Mouse (Mus musculus): Measurements from ENCODE around the gene Antxr1. TPM values are rescaled to one million over a fixed set of nuclear protein-coding genes. Genes with fewer than 3 reads are reported as not detected.

Antxr1 gene
- polyA plus RNA-seq, 1 experiment = not detected

DNA sequence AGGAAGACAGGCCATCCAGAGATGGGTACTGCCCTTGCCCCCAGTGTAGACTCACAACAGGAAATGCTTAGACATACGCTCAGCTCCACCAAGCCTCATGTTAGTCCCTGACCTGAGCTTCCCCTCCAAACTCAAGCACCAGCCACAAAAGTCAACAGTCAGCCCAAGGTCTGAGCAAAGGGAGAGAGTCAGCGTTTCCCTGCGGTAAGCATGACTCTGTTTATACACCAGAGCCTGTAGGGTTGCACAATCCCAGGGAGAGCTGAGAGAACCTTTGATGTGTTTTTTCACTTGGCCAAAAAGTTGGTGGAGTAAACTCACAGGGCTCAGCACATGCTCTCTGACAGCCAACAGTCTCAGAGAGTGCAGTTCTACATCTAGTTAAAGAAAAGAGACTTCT, 145.9 kb downstream of the Antxr1 start:
- Histone ChIP-seq H3K4me3 (ENCODE audit: insufficient read depth, low read depth, low read length) (no peak overlapping the region), H3K27ac (ENCODE audit: insufficient read depth, low read depth, low read length) (no peak overlapping the region), H3K4me1 (ENCODE audit: control insufficient read depth, insufficient read depth, low read length) (peaks cover 26% of the 10 kb centered on the region)
- WGBS = 84% methylated on average over 3 of the region's 3 CpGs
- TF ChIP-seq CTCF (IDR thresholded peaks at IDR 0.05; ENCODE audit: insufficient read depth, low read depth, low read length) (no peak), POLR2A (IDR thresholded peaks at IDR 0.05; ENCODE audit: insufficient read depth, low read depth, low read length) (no peak)

DNA sequence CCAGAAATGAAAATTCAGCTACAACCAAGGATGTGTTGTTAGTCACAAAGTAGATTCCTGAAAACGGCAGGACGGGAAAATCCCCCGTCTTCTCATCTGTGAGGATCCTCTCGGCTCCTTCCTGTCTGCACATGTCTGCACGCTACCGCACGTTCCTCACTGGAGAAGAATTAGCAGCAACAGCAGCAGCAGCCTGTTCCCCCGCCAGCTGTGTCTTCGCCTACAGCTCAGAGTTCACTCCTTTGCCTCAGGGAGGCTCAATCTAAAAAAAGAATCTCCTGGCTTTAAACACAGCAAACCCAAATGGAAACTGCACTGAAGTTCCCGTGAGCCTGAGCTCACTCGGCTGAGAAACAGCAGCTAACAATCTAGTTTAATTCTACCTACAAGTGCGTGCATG, 148.6 kb downstream of the Antxr1 start:
- H3K27ac ChIP-seq (ENCODE audit: insufficient read depth, low read depth, low read length) = peak overlapping the region; percentile 61

DNA sequence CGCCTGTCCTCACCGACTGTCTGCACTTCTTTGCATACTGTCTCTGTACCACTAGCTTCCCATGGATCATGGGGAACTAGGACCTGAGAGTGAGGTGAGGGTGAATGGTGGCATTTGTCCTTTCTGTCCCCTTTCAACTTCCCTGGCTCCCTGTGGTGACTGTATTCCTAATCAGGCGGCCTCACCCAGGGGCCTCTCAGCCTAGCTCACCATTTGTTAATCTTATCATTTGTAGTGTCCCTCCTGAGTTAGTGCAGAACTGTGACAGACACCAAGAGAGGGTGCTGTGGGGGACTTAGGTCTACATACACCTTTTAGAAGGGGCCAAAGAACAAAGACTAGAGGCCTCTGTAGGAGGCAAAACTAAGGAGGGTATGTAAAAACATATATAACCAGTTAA, 151.2 kb downstream of the Antxr1 start:
- 93% methylated on average over 3 of the region's 3 CpGs for whole genome bisulfite sequencing
- no peak overlapping the region for H3K4me3 ChIP-seq (ENCODE audit: insufficient read depth, low read depth, low read length)
- TF ChIP-seq POLR2A (IDR thresholded peaks at IDR 0.05; ENCODE audit: insufficient read depth, low read depth, low read length) (no peak), CTCF (IDR thresholded peaks at IDR 0.05; ENCODE audit: insufficient read depth, low read depth, low read length) (no peak)
- peaks cover 36% of the 10 kb centered on the region for H3K4me1 ChIP-seq (ENCODE audit: control insufficient read depth, insufficient read depth, low read length)
- H3K27ac ChIP-seq (ENCODE audit: insufficient read depth, low read depth, low read length) = no peak overlapping the region

More for the DNA sequence above, 148.6 kb downstream of the Antxr1 start:
- no peak for TF ChIP-seq CTCF (IDR thresholded peaks at IDR 0.05; ENCODE audit: insufficient read depth, low read depth, low read length)
- no peak for TF ChIP-seq POLR2A (IDR thresholded peaks at IDR 0.05; ENCODE audit: insufficient read depth, low read depth, low read length)
- H3K4me1 ChIP-seq (ENCODE audit: control insufficient read depth, insufficient read depth, low read length) = peaks cover 41% of the 10 kb centered on the region
- H3K4me3 ChIP-seq (ENCODE audit: insufficient read depth, low read depth, low read length) = no peak overlapping the region
- WGBS = 23% methylated on average over 12 of the region's 12 CpGs

DNA sequence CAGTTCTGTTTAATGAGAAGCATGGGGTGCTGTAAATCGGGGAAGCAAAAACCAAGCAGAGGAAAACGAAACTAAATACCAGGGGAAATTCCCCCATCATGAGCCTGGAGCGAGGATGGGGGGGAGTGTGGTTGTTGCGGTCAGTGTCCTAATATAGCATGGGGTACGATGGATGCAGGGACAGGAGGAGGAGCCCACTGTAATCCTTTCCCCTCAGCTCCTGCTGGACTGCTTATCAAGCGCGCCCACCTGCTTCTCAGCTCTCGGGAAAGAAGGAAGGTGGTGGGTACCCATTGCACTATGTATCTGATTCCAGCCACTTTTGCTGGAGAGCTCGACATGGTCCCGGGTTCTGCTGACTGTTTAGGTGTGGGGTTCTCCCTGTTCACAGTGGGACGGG, 151.6 kb downstream of the Antxr1 start:
- no peak overlapping the region for H3K27ac ChIP-seq (ENCODE audit: insufficient read depth, low read depth, low read length)
- H3K4me3 ChIP-seq (ENCODE audit: insufficient read depth, low read depth, low read length) = no peak overlapping the region
- 89% methylated on average over 11 of the region's 11 CpGs for WGBS
- TF ChIP-seq CTCF (IDR thresholded peaks at IDR 0.05; ENCODE audit: insufficient read depth, low read depth, low read length) = no peak
- no peak for TF ChIP-seq POLR2A (IDR thresholded peaks at IDR 0.05; ENCODE audit: insufficient read depth, low read depth, low read length)
- peaks cover 36% of the 10 kb centered on the region for H3K4me1 ChIP-seq (ENCODE audit: control insufficient read depth, insufficient read depth, low read length)

DNA sequence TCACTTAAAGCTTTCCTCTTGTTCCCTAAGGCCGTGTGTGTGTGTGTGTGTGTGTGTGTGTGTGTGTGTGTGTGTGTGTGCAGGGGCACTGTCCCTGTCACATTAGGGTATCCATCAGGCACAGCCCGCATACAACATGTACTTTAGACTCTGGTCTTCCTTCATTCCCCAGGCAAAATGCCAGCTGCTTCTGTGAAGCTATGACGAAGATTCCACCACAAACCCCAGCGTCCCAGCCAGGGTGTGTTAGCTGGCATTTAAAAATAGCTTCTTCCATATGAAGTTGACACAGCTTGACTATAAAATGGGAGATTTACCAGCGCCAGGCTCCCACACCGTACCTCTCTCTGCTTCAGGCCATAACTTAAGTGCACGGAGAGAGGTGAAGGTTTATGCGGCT, 152.5 kb downstream of the Antxr1 start:
- Histone ChIP-seq H3K4me1 (ENCODE audit: control insufficient read depth, insufficient read depth, low read length) (peaks cover 36% of the 10 kb centered on the region), H3K27ac (ENCODE audit: insufficient read depth, low read depth, low read length) (peak overlapping the region; percentile 49), H3K4me3 (ENCODE audit: insufficient read depth, low read depth, low read length) (no peak overlapping the region)
- WGBS = 38% methylated on average over 8 of the region's 8 CpGs
- TF ChIP-seq CTCF (IDR thresholded peaks at IDR 0.05; ENCODE audit: insufficient read depth, low read depth, low read length) = no peak

DNA sequence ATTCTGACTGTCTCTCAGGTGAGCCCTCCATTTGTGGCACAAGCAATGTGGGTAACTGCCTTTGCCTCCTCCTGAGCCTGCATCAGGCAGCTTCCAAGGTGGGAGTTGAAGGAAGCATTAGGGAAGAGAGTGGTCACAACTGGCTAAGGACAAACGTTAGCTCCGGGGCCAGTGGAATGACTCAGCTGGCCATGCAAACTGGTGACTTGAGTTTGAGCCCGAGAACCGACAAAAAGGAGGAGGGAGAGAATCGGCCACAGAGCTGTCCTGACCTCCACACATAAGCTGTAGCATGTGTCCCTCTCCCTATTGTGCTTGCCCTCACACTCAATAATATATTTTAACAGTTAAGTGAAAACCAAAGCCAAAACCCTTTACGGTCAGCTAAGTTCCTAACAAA, 152.9 kb downstream of the Antxr1 start:
- WGBS = 70% methylated on average over 6 of the region's 6 CpGs
- no peak for TF ChIP-seq CTCF (IDR thresholded peaks at IDR 0.05; ENCODE audit: insufficient read depth, low read depth, low read length)
- TF ChIP-seq POLR2A (IDR thresholded peaks at IDR 0.05; ENCODE audit: insufficient read depth, low read depth, low read length) = no peak
- H3K4me3 ChIP-seq (ENCODE audit: insufficient read depth, low read depth, low read length) = no peak overlapping the region
- peak overlapping the region; percentile 27; the same call in 1 of the 2 replicates for H3K27ac ChIP-seq (ENCODE audit: insufficient read depth, low read depth, low read length)
- H3K4me1 ChIP-seq (ENCODE audit: control insufficient read depth, insufficient read depth, low read length) = peaks cover 32% of the 10 kb centered on the region

DNA sequence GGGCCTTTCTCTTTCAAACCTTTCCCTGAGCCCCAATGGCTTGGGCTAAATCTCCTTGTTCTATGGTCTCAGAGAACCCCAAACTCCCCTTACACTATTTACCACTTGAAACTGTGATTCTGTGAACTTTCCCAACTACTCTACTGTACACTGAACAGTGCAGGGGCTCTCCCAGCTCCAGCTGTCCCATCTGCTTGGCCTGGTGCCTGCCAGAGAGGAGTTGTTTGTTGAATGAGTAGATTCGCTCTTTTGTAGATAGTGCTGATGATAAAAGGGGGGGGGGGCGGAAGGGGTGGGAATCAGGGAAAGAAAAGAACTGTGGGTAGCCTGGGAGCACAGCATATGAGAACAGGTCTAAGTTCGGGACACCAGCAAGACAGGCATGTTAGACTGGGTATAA, 164.2 kb downstream of the Antxr1 start:
- WGBS = 80% methylated on average over 3 of the region's 3 CpGs
- Histone ChIP-seq H3K4me1 (ENCODE audit: control insufficient read depth, insufficient read depth, low read length) (no peaks in the 10 kb centered on the region), H3K4me3 (ENCODE audit: insufficient read depth, low read depth, low read length) (no peak overlapping the region), H3K27ac (ENCODE audit: insufficient read depth, low read depth, low read length) (no peak overlapping the region)
- TF ChIP-seq POLR2A (IDR thresholded peaks at IDR 0.05; ENCODE audit: insufficient read depth, low read depth, low read length) (no peak), CTCF (IDR thresholded peaks at IDR 0.05; ENCODE audit: insufficient read depth, low read depth, low read length) (no peak)

DNA sequence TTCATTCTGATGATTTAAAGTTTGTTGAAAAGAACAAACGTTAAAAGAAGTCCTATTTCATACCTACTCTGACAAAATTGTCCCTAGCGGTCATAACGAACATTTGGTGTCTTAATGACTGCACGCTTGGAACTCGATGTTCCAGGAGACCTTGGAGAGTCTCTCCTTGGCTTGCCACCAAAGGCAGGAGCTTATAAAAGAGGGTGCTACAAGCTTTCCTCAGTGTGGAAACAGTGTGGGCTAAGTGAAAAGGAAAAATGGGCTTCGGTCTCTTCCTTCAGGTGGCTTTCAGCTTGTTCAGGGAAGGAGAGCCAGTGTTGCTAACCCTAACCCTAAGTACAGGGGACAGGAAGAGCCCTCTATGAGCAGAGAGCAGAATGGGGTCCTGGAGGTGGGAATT, 164.7 kb downstream of the Antxr1 start:
- Histone ChIP-seq H3K4me1 (ENCODE audit: control insufficient read depth, insufficient read depth, low read length) (no peaks in the 10 kb centered on the region), H3K27ac (ENCODE audit: insufficient read depth, low read depth, low read length) (no peak overlapping the region), H3K4me3 (ENCODE audit: insufficient read depth, low read depth, low read length) (no peak overlapping the region)
- TF ChIP-seq POLR2A (IDR thresholded peaks at IDR 0.05; ENCODE audit: insufficient read depth, low read depth, low read length) (no peak), CTCF (IDR thresholded peaks at IDR 0.05; ENCODE audit: insufficient read depth, low read depth, low read length) (no peak)
- WGBS = 80% methylated on average over 6 of the region's 6 CpGs

DNA sequence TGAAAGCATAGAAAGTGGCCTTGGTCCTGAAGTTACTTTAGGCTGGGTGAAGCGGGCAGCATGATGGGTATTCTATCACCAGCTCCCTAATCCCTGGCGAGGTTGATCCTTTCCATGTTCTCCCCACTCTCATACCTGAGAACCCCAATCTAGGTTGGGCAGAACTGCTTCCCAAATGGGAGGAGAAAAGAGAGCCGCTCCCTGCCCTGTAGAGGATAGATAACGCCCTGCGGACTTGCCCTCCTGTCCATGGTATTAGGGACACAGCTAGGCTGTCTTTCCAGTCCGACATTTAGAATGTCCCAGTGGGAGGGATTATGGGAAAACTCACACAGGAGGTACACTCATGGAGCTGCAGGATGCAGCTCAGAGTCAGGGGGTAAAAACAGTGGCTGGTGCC, 165.3 kb downstream of the Antxr1 start:
- H3K4me1 ChIP-seq (ENCODE audit: control insufficient read depth, insufficient read depth, low read length) = no peaks in the 10 kb centered on the region
- WGBS = 96% methylated on average over 6 of the region's 6 CpGs
- H3K4me3 ChIP-seq (ENCODE audit: insufficient read depth, low read depth, low read length) = no peak overlapping the region
- H3K27ac ChIP-seq (ENCODE audit: insufficient read depth, low read depth, low read length) = no peak overlapping the region
- TF ChIP-seq POLR2A (IDR thresholded peaks at IDR 0.05; ENCODE audit: insufficient read depth, low read depth, low read length) (no peak), CTCF (IDR thresholded peaks at IDR 0.05; ENCODE audit: insufficient read depth, low read depth, low read length) (no peak)

DNA sequence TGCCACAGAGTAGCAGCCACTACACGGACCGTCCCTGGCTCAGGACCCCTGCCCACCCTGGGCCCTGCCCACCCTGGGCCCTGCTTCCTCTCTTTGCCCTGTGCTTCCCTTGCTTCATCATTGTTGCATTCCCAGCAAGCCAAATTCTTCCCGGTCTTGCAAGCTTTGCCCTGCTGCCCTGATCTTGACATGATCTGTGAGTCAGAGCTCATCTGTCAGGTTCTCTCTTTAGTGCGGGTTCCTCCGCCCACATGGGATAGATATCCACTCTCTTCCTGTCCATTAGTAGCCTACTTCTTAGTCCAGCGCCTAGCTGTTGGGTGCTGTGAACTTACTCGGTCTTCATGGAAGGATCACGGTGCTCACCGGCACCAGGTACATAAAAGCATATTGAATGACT, 167.6 kb downstream of the Antxr1 start:
- H3K27ac ChIP-seq (ENCODE audit: insufficient read depth, low read depth, low read length) = no peak overlapping the region
- no peak overlapping the region for H3K4me3 ChIP-seq (ENCODE audit: insufficient read depth, low read depth, low read length)
- TF ChIP-seq CTCF (IDR thresholded peaks at IDR 0.05; ENCODE audit: insufficient read depth, low read depth, low read length) (no peak), POLR2A (IDR thresholded peaks at IDR 0.05; ENCODE audit: insufficient read depth, low read depth, low read length) (no peak)
- 91% methylated on average over 9 of the region's 9 CpGs for WGBS
- H3K4me1 ChIP-seq (ENCODE audit: control insufficient read depth, insufficient read depth, low read length) = no peaks in the 10 kb centered on the region

Data from olfactory bulb, adult 2 months (tissue).